In genomic region chr11:100297801-100298200, GRCm38 (mm10) we compare ENCODE assay signal across 1 mouse cellular context.
TF ChIP-seq lines count a peak whose summit lies in the region.

No protein-coding gene starts in this region.

TF ChIP-seq in C2C12, 6 proteins besides CTCF, POLR2A, EP300 and RAD21 (continued from another document):
- no peak for TF ChIP-seq FOSL1 (IDR thresholded peaks at IDR 0.05; ENCODE audit: insufficient read depth, low read length, poor library complexity, severe bottlenecking)
TF ChIP-seq in C2C12: peak in this region for 1.
